Mouse (Mus musculus): ENCODE results near the gene Tm7sf3. TPM values are rescaled to one million over a fixed set of nuclear protein-coding genes. Genes with fewer than 3 reads are reported as not detected.

The Tm7sf3 gene
- 24.3 and 25.2 TPM in 2 replicates for polyA plus RNA-seq (2015; fragmentation: Nextera tagmentation; extraction: Ambion mirVana)

- H3K27me3 ChIP-seq: no peaks in the 10 kb centered on the region
- H3K36me3 ChIP-seq (replicated peaks): no peaks in the 10 kb centered on the region
- peak within 1 kb of the TSS; percentile 80 for H3K4me3 ChIP-seq (replicated peaks)
- no peaks in the 10 kb centered on the region for H3K9me3 ChIP-seq (replicated peaks)
- peak within 1 kb of the TSS; percentile 87 for H3K9ac ChIP-seq
- H3K4me1 ChIP-seq (replicated peaks): peaks cover 38% of the 10 kb centered on the region
- WGBS (ENCODE audit: insufficient replicate concordance): under 1% methylated on average over 60 of the region's 60 CpGs
- peak; percentile 92 for ATAC-seq (ENCODE audit: insufficient read depth)
- H3K4me2 ChIP-seq: peak within 1 kb of the TSS; percentile 88
- peak within 1 kb of the TSS; percentile 88 for H3K27ac ChIP-seq (replicated peaks)
Measured at GRCm38 (mm10) chr6:146642276-146643183, at the start of gene Tm7sf3, which contains the start of gene Med21. Gene Tm7sf3 (minus strand): TSS chr6:146642824. Gene Med21 (plus strand): TSS chr6:146642547.

DNA sequence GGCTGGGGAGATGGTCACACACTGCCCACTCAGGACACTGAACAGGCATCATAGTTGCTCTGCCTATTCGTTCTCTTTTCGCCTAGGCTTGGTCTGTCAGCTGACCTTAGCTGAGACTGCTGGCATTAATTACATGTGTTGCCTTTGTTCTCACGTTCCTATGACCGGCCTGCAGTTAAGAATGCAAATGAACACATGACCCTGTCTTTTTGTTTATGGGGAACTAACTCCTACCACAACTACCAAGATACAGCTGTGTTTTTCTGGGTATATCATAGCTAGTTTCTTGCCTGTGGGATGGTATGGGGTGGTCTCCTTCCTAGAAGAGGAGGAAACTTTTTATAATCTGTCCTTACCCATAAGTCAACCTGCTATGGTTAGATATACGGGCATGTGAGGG lies 46.2 kb upstream of the Tm7sf3 start:
- Histone ChIP-seq H3K27ac (replicated peaks) (no peak overlapping the region), H3K4me1 (replicated peaks) (0 out of 2 replicates have a peak, but pooled peaks cover 5% of the 10 kb centered on the region), H3K9ac (no peak overlapping the region), H3K27me3 (no peaks in the 10 kb centered on the region), H3K36me3 (replicated peaks) (no peaks in the 10 kb centered on the region), H3K4me3 (replicated peaks) (no peak overlapping the region), H3K9me3 (replicated peaks) (no peaks in the 10 kb centered on the region), H3K4me2 (no peak overlapping the region)
- no peak for ATAC-seq (ENCODE audit: insufficient read depth)
- 71% methylated on average over 5 of the region's 5 CpGs for WGBS (ENCODE audit: insufficient replicate concordance)

DNA sequence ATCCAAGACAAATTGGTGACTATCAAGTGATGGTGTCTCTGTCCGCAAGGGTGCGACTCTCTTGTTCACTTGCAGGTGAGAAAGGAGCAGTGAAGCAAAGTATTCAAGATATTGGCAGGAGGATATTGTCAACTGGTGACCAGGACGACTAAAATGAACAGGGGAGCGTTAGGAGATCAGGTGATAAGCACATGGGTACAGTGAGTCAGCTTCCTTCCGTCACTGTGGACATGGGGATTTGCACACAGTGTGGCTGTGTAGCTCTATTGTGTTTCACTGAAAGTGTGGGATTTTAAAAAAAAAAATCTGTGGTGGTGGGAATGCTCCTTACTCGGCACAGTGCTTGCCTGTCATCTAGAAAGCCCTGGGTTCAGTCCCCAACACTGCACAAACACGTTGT lies 45.4 kb upstream of the Tm7sf3 start:
- Histone ChIP-seq H3K36me3 (replicated peaks) (no peaks in the 10 kb centered on the region), H3K4me2 (no peak overlapping the region), H3K4me3 (replicated peaks) (no peak overlapping the region), H3K27ac (replicated peaks) (no peak overlapping the region), H3K4me1 (replicated peaks) (0 out of 2 replicates have a peak, but pooled peaks cover 5% of the 10 kb centered on the region), H3K9ac (no peak overlapping the region), H3K9me3 (replicated peaks) (no peaks in the 10 kb centered on the region), H3K27me3 (no peaks in the 10 kb centered on the region)
- ATAC-seq (ENCODE audit: insufficient read depth): no peak
- WGBS (ENCODE audit: insufficient replicate concordance): 65% methylated on average over 7 of the region's 7 CpGs

GRCm38 (mm10) chr6:146686463-146687196 lies 44.0 kb upstream of the Tm7sf3 start:
- H3K27me3 ChIP-seq: no peaks in the 10 kb centered on the region
- H3K4me2 ChIP-seq: no peak overlapping the region
- no peak overlapping the region for H3K27ac ChIP-seq (replicated peaks)
- 0 out of 2 replicates have a peak, but pooled peaks cover 5% of the 10 kb centered on the region for H3K4me1 ChIP-seq (replicated peaks)
- no peak for ATAC-seq (ENCODE audit: insufficient read depth)
- H3K4me3 ChIP-seq (replicated peaks): no peak overlapping the region
- no peak overlapping the region for H3K9ac ChIP-seq
- WGBS (ENCODE audit: insufficient replicate concordance): 34% methylated on average over 5 of the region's 5 CpGs
- H3K36me3 ChIP-seq (replicated peaks): no peaks in the 10 kb centered on the region
- H3K9me3 ChIP-seq (replicated peaks): no peaks in the 10 kb centered on the region

GRCm38 (mm10) chr6:146685781-146686308 lies 43.2 kb upstream of the Tm7sf3 start:
- no peak for ATAC-seq (ENCODE audit: insufficient read depth)
- no peak overlapping the region for H3K4me3 ChIP-seq (replicated peaks)
- H3K4me2 ChIP-seq: peak overlapping the region; percentile 32; the same call in 1 of the 2 replicates
- 0 out of 2 replicates have a peak, but pooled peaks cover 5% of the 10 kb centered on the region for H3K4me1 ChIP-seq (replicated peaks)
- 57% methylated on average over 17 of the region's 17 CpGs for WGBS (ENCODE audit: insufficient replicate concordance)
- H3K9me3 ChIP-seq (replicated peaks): no peaks in the 10 kb centered on the region
- H3K36me3 ChIP-seq (replicated peaks): no peaks in the 10 kb centered on the region
- no peak overlapping the region for H3K27ac ChIP-seq (replicated peaks)
- no peaks in the 10 kb centered on the region for H3K27me3 ChIP-seq
- no peak overlapping the region for H3K9ac ChIP-seq

DNA sequence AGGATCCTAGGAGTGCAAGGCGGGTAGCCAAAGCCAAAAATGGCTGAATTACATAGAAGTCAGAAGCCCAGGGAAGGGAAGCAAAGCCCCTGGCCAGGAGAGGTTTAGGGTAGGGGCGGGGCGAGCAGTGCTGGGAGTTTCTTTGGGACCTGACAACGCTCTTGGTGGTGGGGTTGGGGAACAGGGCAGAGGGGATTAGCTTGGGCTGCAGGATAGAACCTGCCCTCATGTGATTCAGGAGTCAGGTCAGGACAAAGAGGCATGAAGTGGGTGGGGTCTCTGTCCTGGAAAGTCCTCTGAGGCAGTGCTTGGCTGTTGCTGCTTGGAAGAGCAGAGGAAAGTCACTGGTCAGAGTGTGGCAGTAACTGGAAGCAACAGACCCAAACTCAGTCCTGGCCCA lies 41.3 kb upstream of the Tm7sf3 start:
- Histone ChIP-seq H3K4me3 (replicated peaks) (no peak overlapping the region), H3K4me2 (no peak overlapping the region), H3K9me3 (replicated peaks) (no peaks in the 10 kb centered on the region), H3K27ac (replicated peaks) (no peak overlapping the region), H3K9ac (no peak overlapping the region), H3K27me3 (no peaks in the 10 kb centered on the region), H3K36me3 (replicated peaks) (no peaks in the 10 kb centered on the region), H3K4me1 (replicated peaks) (0 out of 2 replicates have a peak, but pooled peaks cover 5% of the 10 kb centered on the region)
- ATAC-seq (ENCODE audit: insufficient read depth): no peak
- WGBS (ENCODE audit: insufficient replicate concordance): 62% methylated on average over 4 of the region's 4 CpGs

GRCm38 (mm10) chr6:146678136-146679070 lies 35.8 kb upstream of the Tm7sf3 start:
- no peaks in the 10 kb centered on the region for H3K36me3 ChIP-seq (replicated peaks)
- H3K27ac ChIP-seq (replicated peaks): no peak overlapping the region
- H3K9me3 ChIP-seq (replicated peaks): no peaks in the 10 kb centered on the region
- H3K4me2 ChIP-seq: no peak overlapping the region
- no peak overlapping the region for H3K9ac ChIP-seq
- no peaks in the 10 kb centered on the region for H3K27me3 ChIP-seq
- no peak for ATAC-seq (ENCODE audit: insufficient read depth)
- H3K4me1 ChIP-seq (replicated peaks): no peaks in the 10 kb centered on the region
- H3K4me3 ChIP-seq (replicated peaks): no peak overlapping the region
- 36% methylated on average over 10 of the region's 10 CpGs for WGBS (ENCODE audit: insufficient replicate concordance)

DNA sequence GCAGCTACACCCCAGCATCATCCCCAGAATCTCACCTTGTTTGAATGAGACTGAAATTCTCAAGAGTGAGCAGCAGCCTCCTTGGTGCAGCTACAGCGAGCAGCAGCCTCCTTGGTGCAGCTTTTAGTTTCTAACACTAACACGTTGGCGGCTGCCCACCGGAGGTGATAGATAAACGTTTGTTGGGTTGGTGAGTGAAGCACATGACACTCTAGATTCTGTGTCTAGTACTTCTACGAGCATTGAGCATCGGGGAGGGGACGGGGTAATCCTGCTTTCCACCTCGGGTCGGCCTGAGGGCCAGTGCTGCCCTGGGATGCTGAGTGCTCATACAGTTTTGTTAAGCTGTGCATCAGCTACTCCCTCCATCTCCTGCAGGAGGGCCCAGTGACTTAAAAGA lies 34.3 kb upstream of the Tm7sf3 start:
- no peaks in the 10 kb centered on the region for H3K4me1 ChIP-seq (replicated peaks)
- no peak overlapping the region for H3K4me2 ChIP-seq
- no peak overlapping the region for H3K27ac ChIP-seq (replicated peaks)
- H3K4me3 ChIP-seq (replicated peaks): no peak overlapping the region
- ATAC-seq (ENCODE audit: insufficient read depth): no peak
- no peaks in the 10 kb centered on the region for H3K9me3 ChIP-seq (replicated peaks)
- WGBS (ENCODE audit: insufficient replicate concordance): 61% methylated on average over 10 of the region's 10 CpGs
- H3K27me3 ChIP-seq: no peaks in the 10 kb centered on the region
- H3K9ac ChIP-seq: no peak overlapping the region
- no peaks in the 10 kb centered on the region for H3K36me3 ChIP-seq (replicated peaks)

GRCm38 (mm10) chr6:146674881-146675536 lies 32.4 kb upstream of the Tm7sf3 start:
- no peak overlapping the region for H3K27ac ChIP-seq (replicated peaks)
- no peak overlapping the region for H3K4me3 ChIP-seq (replicated peaks)
- H3K9me3 ChIP-seq (replicated peaks): no peaks in the 10 kb centered on the region
- 33% methylated on average over 4 of the region's 4 CpGs for WGBS (ENCODE audit: insufficient replicate concordance)
- ATAC-seq (ENCODE audit: insufficient read depth): no peak
- H3K4me1 ChIP-seq (replicated peaks): no peaks in the 10 kb centered on the region
- H3K36me3 ChIP-seq (replicated peaks): no peaks in the 10 kb centered on the region
- no peaks in the 10 kb centered on the region for H3K27me3 ChIP-seq
- H3K9ac ChIP-seq: no peak overlapping the region
- no peak overlapping the region for H3K4me2 ChIP-seq

DNA sequence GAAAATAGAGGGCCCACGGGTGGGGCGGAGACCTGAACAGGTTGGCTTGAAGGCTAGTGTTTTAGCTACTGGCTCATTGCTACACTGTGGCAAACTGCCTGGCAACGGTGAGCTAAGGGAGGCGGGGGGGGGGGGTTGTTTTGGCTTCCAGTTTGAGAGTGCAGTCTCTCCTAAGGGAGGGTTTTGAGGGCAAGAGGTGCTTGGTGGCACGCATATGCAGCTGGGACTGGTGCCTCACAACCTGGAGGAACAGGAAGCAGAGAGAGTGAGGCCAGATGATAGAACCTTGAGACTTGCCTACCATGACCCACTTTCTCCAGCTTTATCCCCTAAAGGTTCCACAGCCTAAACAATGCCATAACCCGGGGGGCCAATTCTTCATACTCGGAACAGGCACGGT lies 31.8 kb upstream of the Tm7sf3 start:
- WGBS (ENCODE audit: insufficient replicate concordance): 58% methylated on average over 8 of the region's 8 CpGs
- Histone ChIP-seq H3K9me3 (replicated peaks) (no peaks in the 10 kb centered on the region), H3K36me3 (replicated peaks) (no peaks in the 10 kb centered on the region), H3K27me3 (no peaks in the 10 kb centered on the region), H3K9ac (no peak overlapping the region), H3K4me1 (replicated peaks) (no peaks in the 10 kb centered on the region), H3K4me2 (no peak overlapping the region), H3K4me3 (replicated peaks) (no peak overlapping the region), H3K27ac (replicated peaks) (no peak overlapping the region)
- ATAC-seq (ENCODE audit: insufficient read depth): no peak

Data from liver, embryonic 15.5 days (tissue).